Mouse (Mus musculus): ENCODE measurements around the gene Galnt18.

Gene Galnt18

GRCm38 (mm10) chr7:111466720-111467119 is 313.1 kb downstream of the Galnt18 start:
- DNase-seq (ENCODE audit: low spot score) = no peak

GRCm38 (mm10) chr7:111466121-111466520 is 313.7 kb downstream of the Galnt18 start:
- DNase-seq (ENCODE audit: low spot score) = no peak

GRCm38 (mm10) chr7:111459716-111460115 is 320.1 kb downstream of the Galnt18 start:
- no peak for DNase-seq (ENCODE audit: low spot score)

- DNase-seq (ENCODE audit: low spot score) = no peak
These were observed 323.8 kb downstream of the Galnt18 start for GRCm38 (mm10) chr7:111456007-111456406.

- DNase-seq (ENCODE audit: low spot score) = no peak
These were observed 324.2 kb downstream of the Galnt18 start for GRCm38 (mm10) chr7:111455541-111455940.

GRCm38 (mm10) chr7:111452000-111452399 is 327.8 kb downstream of the Galnt18 start:
- DNase-seq (ENCODE audit: low spot score) = no peak

GRCm38 (mm10) chr7:111450286-111451095 is 329.3 kb downstream of the Galnt18 start:
- no peak for DNase-seq (ENCODE audit: low spot score)

GRCm38 (mm10) chr7:111433173-111433572 is 346.6 kb downstream of the Galnt18 start:
- DNase-seq (ENCODE audit: low spot score) = no peak

- no peak for DNase-seq (ENCODE audit: low spot score)
These were observed 352.4 kb downstream of the Galnt18 start for GRCm38 (mm10) chr7:111427392-111427791.
